Mouse (Mus musculus) heart, adult 2 months (tissue): ENCODE measurements around the gene Agr3.

ENCODE experiments used
- CTCF ChIP-seq: fragments of 200-600 bp; IDR thresholded peaks from 2 replicates; pipeline ENCODE4 v1.8.1; 2022; ENCODE audit warnings: antibody characterized with exemption, mild to moderate bottlenecking, moderate library complexity
- POLR2A ChIP-seq: fragments of 200-500 bp; IDR thresholded peaks from 2 replicates; pipeline ENCODE4 v1.6.1; 2011; ENCODE audit warnings: mild to moderate bottlenecking, low read depth, low read length, control low read depth; ENCODE audit not compliant: insufficient read depth

GRCm38 (mm10) chr12:35889383-35889782 lies 36.0 kb upstream of the Agr3 start:
- TF ChIP-seq CTCF (no peak), POLR2A (no peak)
